Mouse (Mus musculus): ENCODE measurements around the gene A830031A19Rik. TPM values are rescaled to one million over a fixed set of nuclear protein-coding genes. Genes with fewer than 3 reads are reported as not detected.

The A830031A19Rik gene
- total RNA-seq, 2 experiments from 2014 or later: not detected

GRCm38 (mm10) chr11:24018783-24019182 is 56.1 kb downstream of the A830031A19Rik start:
- ATAC-seq (replicated peaks; ENCODE audit: low FRiP score, poor library complexity, severe bottlenecking): no peak

GRCm38 (mm10) chr11:24016647-24017179 is 58.1 kb downstream of the A830031A19Rik start:
- ATAC-seq (replicated peaks; ENCODE audit: low FRiP score, poor library complexity, severe bottlenecking): no peak

- ATAC-seq (replicated peaks; ENCODE audit: low FRiP score, poor library complexity, severe bottlenecking): no peak
These were observed 58.8 kb downstream of the A830031A19Rik start for GRCm38 (mm10) chr11:24016049-24016448.

- no peak for ATAC-seq (replicated peaks; ENCODE audit: low FRiP score, poor library complexity, severe bottlenecking)
These were observed 60.2 kb downstream of the A830031A19Rik start for GRCm38 (mm10) chr11:24014642-24015041.

- ATAC-seq (replicated peaks; ENCODE audit: low FRiP score, poor library complexity, severe bottlenecking): no peak
These were observed 62.6 kb downstream of the A830031A19Rik start for GRCm38 (mm10) chr11:24012301-24012700.

GRCm38 (mm10) chr11:24008976-24009375 is 65.9 kb downstream of the A830031A19Rik start:
- no peak for ATAC-seq (replicated peaks; ENCODE audit: low FRiP score, poor library complexity, severe bottlenecking)

GRCm38 (mm10) chr11:24008244-24008643 is 66.6 kb downstream of the A830031A19Rik start:
- no peak for ATAC-seq (replicated peaks; ENCODE audit: low FRiP score, poor library complexity, severe bottlenecking)

GRCm38 (mm10) chr11:24005445-24006156 is 69.3 kb downstream of the A830031A19Rik start:
- ATAC-seq (replicated peaks; ENCODE audit: low FRiP score, poor library complexity, severe bottlenecking): no peak

GRCm38 (mm10) chr11:24000675-24001074 is 74.2 kb downstream of the A830031A19Rik start:
- ATAC-seq (replicated peaks; ENCODE audit: low FRiP score, poor library complexity, severe bottlenecking): no peak

Other genes starting within 250 kb of the A830031A19Rik start
- 11.7 and 21.1 TPM in 2 replicates for gene Papolg, start 179.8 kb downstream of the A830031A19Rik start, total RNA-seq (2015; ENCODE audit: low replicate concordance)
- 12.4 and 12.5 TPM in 2 replicates for gene Papolg, start 179.8 kb downstream of the A830031A19Rik start, total RNA-seq (2017; ENCODE audit: low replicate concordance)
- 11.1 and 25.5 TPM in 2 replicates for gene Bcl11a, start 3.0 kb upstream of the A830031A19Rik start, total RNA-seq (2015; ENCODE audit: low replicate concordance)
- gene Bcl11a, start 3.0 kb upstream of the A830031A19Rik start, total RNA-seq (2017; ENCODE audit: low replicate concordance): 4.9 and 10.2 TPM in 2 replicates

Measured in erythroblast, adult 5-6 weeks (primary cell).